Mouse (Mus musculus): ENCODE data around the gene Atoh7. TPM values are rescaled to one million over a fixed set of nuclear protein-coding genes. Genes with fewer than 3 reads are reported as not detected.
"Not testable (repeated sequence)": the region's sequence is repeated elsewhere in the genome, so short reads cannot be mapped to it uniquely, and the experiment has no call there.

Atoh7 gene
- total RNA-seq (2021): not detected
- long read RNA-seq, experiment 1: 0 reads
- long read RNA-seq, experiment 2: 0 reads

DNA sequence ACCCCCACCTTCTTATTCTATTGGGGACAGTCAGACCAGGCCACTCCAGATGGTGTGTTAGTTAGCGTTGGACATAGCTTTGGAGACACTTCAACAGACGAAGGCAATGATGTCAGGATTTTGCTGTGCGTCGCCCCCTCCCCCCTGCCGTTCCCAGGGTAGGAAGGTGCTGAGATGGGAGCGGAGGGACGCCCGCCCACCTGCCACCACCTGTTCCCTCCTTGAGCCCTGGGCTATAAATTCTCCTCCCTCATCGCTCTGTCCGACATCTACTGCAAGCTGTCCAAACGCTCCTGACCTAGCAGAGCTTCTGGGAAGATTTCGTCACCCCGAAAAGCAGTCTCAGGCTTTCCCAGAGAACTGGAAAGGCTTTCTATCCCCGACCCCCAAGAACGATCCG lies at the start of gene Atoh7:
Gene Atoh7, plus strand, starts transcription at position 131 of the 400 bp plus-strand sequence.
- intact Hi-C loops (cut with DNase I): no loop called here
- DNase-seq: no peak

DNA sequence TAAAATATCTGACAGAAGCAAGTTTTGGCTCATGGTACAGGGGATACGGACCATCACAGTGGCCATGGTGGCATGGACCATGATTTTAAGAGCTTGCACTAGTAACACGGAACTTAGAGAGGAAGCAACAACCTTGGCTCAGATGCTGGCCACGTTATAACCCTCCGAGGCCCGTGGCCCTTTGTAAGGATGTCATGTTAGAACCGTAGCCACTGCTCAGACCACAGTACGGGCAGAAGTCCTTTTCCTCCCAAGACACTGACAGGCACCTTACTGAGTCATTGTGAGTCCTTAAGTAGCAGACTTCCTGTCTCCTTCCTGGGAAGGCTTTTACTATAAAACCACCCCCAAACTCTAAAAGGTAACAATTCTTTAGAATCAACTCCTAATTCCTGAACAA lies 48.2 kb upstream of the Atoh7 start:
- intact Hi-C loops (cut with DNase I): no loop called here
- DNase-seq: no peak

GRCm38 (mm10) chr10:63052011-63052410 lies 47.4 kb upstream of the Atoh7 start:
- intact Hi-C loops (cut with DNase I): no loop called here

DNA sequence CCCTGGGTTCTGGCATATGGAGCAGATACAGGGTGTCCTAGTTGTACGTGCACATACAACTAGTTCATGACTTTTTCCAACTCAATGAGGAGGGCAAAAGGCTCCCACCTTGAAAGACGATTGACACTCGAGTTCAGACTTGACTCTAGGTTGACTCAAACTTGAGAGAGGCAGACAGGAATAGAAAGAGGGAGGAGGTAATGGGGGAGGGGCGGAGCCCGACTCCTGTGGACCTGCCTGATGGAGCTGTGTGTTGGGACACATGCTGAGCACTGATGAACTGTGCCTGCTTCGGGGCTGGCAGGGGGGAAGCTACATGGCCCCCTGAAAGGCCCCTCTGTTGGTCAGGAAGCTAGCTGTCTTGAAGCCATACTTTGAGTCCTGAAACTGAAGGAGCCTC lies 46.4 kb upstream of the Atoh7 start:
- no peak for DNase-seq
- intact Hi-C loops (cut with DNase I): no loop called here

More at GRCm38 (mm10) chr10:63052011-63052410, 47.4 kb upstream of the Atoh7 start:
- DNase-seq: no peak

GRCm38 (mm10) chr10:63054071-63054470 lies 45.4 kb upstream of the Atoh7 start:
- intact Hi-C loops (cut with DNase I); DNase-seq: not testable (repeated sequence)

GRCm38 (mm10) chr10:63054586-63054985 lies 44.9 kb upstream of the Atoh7 start:
- intact Hi-C loops (cut with DNase I): no loop called here
- DNase-seq: no peak

GRCm38 (mm10) chr10:63056966-63057750 lies 42.3 kb upstream of the Atoh7 start:
- no peak for DNase-seq
- intact Hi-C loops (cut with DNase I): no loop called here

- intact Hi-C loops (cut with DNase I): no loop called here
- DNase-seq: no peak
Observed at GRCm38 (mm10) chr10:63059862-63060261, 39.6 kb upstream of the Atoh7 start, which contains the start of gene Pbld1. TSS of gene Pbld1 (plus strand) at chr10:63060162.

GRCm38 (mm10) chr10:63060406-63060805 lies 39.0 kb upstream of the Atoh7 start:
- intact Hi-C loops (cut with DNase I): no loop called here
- peak in 1 of 2 experiments; percentile 22 for DNase-seq

DNA sequence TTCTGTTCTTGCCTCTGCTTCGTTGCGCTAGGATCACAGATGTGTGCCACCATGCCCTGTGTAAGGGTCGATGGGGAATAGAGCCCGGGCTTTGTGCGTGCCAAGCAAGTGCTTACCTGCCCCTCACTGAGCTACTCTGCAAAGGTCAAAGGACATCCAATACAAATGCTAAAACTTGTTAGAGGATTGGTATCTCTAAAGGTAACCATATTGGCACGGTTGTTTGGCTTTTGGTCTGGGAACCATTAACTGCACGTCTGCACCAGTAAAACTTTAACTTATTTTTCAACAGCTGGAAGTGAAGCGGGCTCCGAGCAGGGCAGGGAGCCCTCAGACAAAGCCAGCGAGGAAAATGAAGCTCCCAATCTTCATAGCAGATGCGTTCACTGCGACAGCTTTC lies 38.2 kb upstream of the Atoh7 start:
- DNase-seq: no peak
- intact Hi-C loops (cut with DNase I): no loop called here

- DNase-seq: no peak
- intact Hi-C loops (cut with DNase I): no loop called here
Observed at GRCm38 (mm10) chr10:63062696-63063095, 36.8 kb upstream of the Atoh7 start.

DNA sequence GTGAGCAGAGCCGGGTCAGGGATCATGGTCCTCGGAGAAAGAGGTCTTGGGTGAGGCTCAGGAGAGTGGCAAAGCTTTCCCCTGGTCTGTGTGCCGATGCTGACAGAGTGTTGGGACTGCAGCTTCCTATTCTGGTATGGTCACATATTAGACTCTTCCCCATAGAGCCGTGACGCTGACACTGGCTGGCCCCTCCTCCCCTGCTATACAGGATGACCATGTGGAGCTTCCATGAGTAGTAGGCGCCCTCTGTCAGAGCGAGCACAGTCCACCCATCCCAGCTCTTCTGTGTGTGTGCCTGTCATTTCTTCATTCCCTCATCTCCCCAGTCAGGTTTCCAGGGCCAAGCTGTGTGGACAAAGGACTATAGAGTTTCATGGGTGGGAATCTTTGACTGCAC lies 36.1 kb upstream of the Atoh7 start:
- no peak for DNase-seq
- intact Hi-C loops (cut with DNase I): no loop called here

DNA sequence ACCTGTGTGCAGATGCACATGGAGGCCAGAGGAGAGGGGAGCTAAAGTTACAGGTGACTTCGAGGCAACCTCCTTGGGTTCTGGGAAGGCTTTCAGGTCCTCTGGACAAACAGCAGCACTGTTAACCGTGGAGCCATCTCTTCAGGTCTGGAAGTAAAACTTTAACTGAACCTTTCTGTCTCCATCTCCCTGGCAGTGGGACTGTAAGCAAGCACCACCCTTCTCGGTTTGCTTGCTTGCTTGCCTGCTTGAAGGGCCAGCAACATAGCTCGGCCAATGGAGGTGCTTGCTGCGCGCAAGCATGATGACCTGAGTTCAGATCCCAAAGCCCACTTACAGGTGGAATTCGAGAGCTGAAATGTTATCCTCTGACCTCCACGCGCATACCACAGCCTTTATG lies 34.9 kb upstream of the Atoh7 start:
- no peak for DNase-seq
- intact Hi-C loops (cut with DNase I): no loop called here

- intact Hi-C loops (cut with DNase I): no loop called here
- no peak for DNase-seq
Observed at GRCm38 (mm10) chr10:63065561-63065960, 33.9 kb upstream of the Atoh7 start.

DNA sequence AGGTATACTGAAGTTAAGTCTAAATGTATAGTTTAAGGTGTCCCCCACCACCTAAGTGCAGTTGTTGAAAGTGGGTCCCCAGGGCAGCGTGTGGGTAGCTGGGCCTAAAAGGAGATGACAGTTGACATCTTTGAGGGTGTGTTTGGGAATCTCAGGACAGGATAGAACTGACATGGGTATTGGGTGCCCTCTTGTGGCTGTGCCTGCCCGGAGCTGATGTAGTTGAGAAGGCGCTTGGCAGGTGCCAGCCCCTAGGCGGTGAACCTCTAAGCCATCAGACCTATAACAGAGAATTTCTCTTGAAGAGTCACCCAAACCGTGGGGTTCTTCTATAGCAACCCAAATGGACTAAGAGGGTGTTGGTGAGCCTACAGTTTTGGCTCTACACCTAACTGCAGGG lies 33.5 kb upstream of the Atoh7 start:
- intact Hi-C loops (cut with DNase I): loop anchor here (2.0 kb wide), 1 partner anchor 37 kb away; no protein-coding TSS in a partner anchor
- DNase-seq: peak; percentile 58 to 69

DNA sequence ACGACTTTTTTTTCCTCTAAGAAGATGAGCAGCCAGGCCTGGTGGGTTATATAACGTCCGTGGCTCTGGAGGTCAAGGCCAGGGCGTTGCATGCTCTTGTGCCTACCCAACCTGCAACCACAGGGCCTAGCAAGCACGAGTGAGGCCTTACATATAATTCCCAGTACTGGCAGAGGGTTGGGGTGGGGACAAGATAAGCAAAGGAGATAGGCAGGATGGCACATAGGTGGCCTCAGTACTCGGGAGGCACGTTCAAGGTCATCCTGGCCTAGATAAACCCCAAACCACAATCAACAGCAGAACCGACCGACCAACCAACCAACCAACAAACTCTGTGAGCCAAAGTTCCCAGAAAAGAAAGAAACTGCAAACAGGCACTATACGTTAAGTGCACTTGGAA lies 13.1 kb upstream of the Atoh7 start:
- DNase-seq: no peak
- intact Hi-C loops (cut with DNase I): no loop called here

GRCm38 (mm10) chr10:63089103-63089757 lies 10.2 kb upstream of the Atoh7 start:
- intact Hi-C loops (cut with DNase I): no loop called here

DNA sequence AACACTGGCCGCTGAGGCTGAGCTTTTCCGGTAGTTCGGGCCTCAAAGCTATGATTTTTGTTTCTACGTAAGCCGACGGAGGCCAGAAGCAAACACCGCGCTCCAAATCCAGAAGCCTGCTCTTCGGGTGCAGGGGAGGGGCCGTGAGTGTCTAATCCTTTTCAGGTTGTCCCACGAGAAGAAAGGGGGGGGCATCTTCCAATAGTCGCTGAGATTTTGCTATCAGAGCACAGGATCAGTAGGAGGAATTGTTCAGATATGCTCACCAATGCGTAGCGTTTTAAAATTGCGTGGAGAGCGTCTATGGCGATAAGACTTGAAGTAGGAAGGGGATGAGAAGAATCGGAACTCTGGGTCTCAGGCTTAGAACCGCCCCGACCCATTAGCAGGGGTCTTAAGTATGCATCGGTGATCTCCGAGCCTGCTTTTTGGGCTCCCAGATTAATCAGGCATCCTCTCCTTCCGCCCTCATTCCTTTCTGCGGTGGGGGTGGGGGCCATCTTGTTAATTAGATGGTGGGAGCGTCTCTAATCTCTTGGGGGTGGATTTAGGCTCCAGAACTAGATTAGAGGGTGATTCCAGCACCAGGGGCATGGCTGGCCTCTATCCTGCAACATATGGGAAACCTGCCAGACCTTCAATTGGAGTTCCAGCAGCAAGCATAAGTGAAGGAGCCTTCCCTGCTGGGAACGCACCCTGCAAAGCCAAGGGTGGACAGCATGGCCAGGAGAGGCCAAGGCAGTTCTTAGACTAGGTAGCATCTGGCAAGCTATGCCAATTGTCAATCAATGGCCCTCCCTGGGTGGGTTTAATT lies 9.5 kb upstream of the Atoh7 start:
- intact Hi-C loops (cut with DNase I): no loop called here
- no peak for DNase-seq

More at GRCm38 (mm10) chr10:63089103-63089757, 10.2 kb upstream of the Atoh7 start:
- DNase-seq: no peak

GRCm38 (mm10) chr10:63091915-63092314 lies 7.5 kb upstream of the Atoh7 start:
- DNase-seq: no peak
- intact Hi-C loops (cut with DNase I): no loop called here

DNA sequence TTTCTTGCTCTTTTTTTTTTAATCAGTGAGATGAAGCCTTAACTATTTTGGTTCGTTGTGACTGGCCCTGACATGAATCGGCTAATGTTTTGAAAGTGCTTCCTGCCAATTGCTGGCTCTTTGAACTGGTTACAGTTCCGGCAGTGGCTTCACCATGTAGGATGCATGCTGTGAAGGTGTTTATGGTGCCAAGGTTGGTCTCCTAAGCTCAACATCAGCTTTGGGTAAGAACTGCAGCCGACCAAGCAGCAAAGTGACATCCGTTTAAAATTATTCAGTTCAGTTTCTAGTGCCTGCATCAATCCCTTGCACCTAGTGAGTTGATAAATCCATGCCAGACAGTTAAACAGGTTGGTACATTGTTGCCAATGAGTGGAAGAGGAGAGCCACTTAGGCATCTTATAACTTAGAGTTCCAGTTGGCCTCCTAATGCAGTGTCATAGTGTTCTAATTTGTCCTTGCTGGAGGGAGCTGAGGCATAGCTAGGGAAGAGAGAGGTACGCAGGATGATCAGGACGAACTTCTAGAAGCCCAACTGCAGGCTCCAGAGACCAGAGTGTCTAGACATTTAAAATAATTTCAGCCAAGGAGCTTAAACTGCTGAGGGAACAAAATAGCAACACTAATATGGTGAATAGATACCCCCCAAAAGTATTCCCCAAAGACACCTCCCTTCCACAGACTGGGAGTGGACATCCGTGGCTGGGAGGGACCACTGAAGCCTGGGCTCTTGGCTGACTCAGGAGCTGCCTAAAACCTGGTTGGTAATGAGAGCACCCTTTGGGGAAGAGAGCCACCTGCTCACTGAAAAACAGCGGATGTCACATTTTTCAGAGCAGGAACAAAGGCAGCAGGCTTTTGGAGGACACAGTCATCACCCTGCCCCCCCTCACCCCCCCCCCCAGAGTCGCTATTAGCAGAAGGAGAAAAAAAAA lies 6.6 kb upstream of the Atoh7 start:
- intact Hi-C loops (cut with DNase I): no loop called here

More for the DNA sequence above, 6.6 kb upstream of the Atoh7 start:
- DNase-seq: no peak

Data from gastrocnemius, postnatal 36 days (tissue).